Mouse (Mus musculus) left cerebral cortex, adult 2 months (tissue): ENCODE results near the gene Vwa2. TPM values are rescaled to one million over a fixed set of nuclear protein-coding genes. Genes with fewer than 3 reads are reported as not detected.
A peak's percentile ranks its signal among the peaks of the same experiment; 100 is the strongest.

Source experiments
- DNase-seq, 2 experiments: peaks; one replicate each; pipeline ENCODE4 v3.0.0; 2021 to 2022; ENCODE audit warnings: low spot score in 2 of 2, mixed read lengths in 1 of 2; ENCODE audit errors: extremely low spot score in 1 of 2
- H3K27ac ChIP-seq: fragments of 200-600 bp; 2 replicates; pipeline ENCODE4 v1.8.1; 2022
- H3K4me3 ChIP-seq: fragments of 200-600 bp; 2 replicates; pipeline ENCODE4 v1.8.1; 2022
- CTCF ChIP-seq: fragments of 200-600 bp; IDR thresholded peaks from 2 replicates; pipeline ENCODE4 v1.8.1; 2022; ENCODE audit warnings: antibody characterized with exemption, mild to moderate bottlenecking, moderate library complexity
- intact Hi-C: fragments of 180-260 bp; cut with DNase I; formaldehyde crosslinking; loops from one replicate; pipeline ENCODE4 v1.15.1; 2025
- long read RNA-seq, 2 experiments: library from polyadenylated mRNA; stranded (forward); transcript quantifications; one replicate each; pipeline ENCODE4 v2.0.0; 2021; ENCODE audit warnings: borderline mapping rate in 2 of 2
- total RNA-seq, 2 experiments: library from RNA; stranded (reverse); gene quantifications; 2 replicates each; pipeline ENCODE4 v1.2.3; 2021

Vwa2 gene
- total RNA-seq = not detected
- long read RNA-seq, experiment 1, full-length matches to known transcripts = 1 of 1 reads
- long read RNA-seq, experiment 1, partial matches to known transcripts = 0 of 1 reads
- long read RNA-seq, experiment 1, other reads (novel, unspliced or antisense) = 0 of 1 reads
- long read RNA-seq, experiment 2 = 0 reads

GRCm38 (mm10) chr19:56873816-56874600, at the start of gene Vwa2:
Gene Vwa2, plus strand, starts transcription at chr19:56874249.
- intact Hi-C loops = no loop called here
- Histone ChIP-seq H3K27ac (no peak within 1 kb of the TSS), H3K4me3 (peak within 1 kb of the TSS; percentile 41)
- no peak for TF ChIP-seq CTCF
- DNase-seq = peak; percentile 18 to 21

GRCm38 (mm10) chr19:56826047-56826631, 47.9 kb upstream of the Vwa2 start, which contains the start of gene Tdrd1:
Gene Tdrd1, plus strand, starts transcription at chr19:56826209.
- TF ChIP-seq CTCF = no peak; the same call in 1 of the 2 replicates
- DNase-seq = no peak
- no peak within 1 kb of the TSS for H3K27ac ChIP-seq
- no peak within 1 kb of the TSS for H3K4me3 ChIP-seq
- intact Hi-C loops = no loop called here

GRCm38 (mm10) chr19:56828305-56828704, 45.7 kb upstream of the Vwa2 start:
- Histone ChIP-seq H3K4me3 (no peak overlapping the region), H3K27ac (no peak overlapping the region)
- TF ChIP-seq CTCF = no peak
- intact Hi-C loops = no loop called here
- no peak for DNase-seq

- DNase-seq = no peak
- Histone ChIP-seq H3K4me3 (no peak overlapping the region), H3K27ac (no peak overlapping the region)
- no peak for TF ChIP-seq CTCF
- intact Hi-C loops = no loop called here
These were observed 44.8 kb upstream of the Vwa2 start for GRCm38 (mm10) chr19:56829267-56829666.

GRCm38 (mm10) chr19:56830163-56830562, 43.9 kb upstream of the Vwa2 start:
- no peak for TF ChIP-seq CTCF
- no peak for DNase-seq
- H3K27ac ChIP-seq = no peak overlapping the region
- intact Hi-C loops = no loop called here
- no peak overlapping the region for H3K4me3 ChIP-seq

- DNase-seq = no peak
- H3K27ac ChIP-seq = no peak overlapping the region
- no peak for TF ChIP-seq CTCF
- no peak overlapping the region for H3K4me3 ChIP-seq
- intact Hi-C loops = no loop called here
These were observed 38.7 kb upstream of the Vwa2 start for GRCm38 (mm10) chr19:56835340-56835739.

- intact Hi-C loops = no loop called here
- Histone ChIP-seq H3K27ac (no peak overlapping the region), H3K4me3 (no peak overlapping the region)
- no peak; the same call in 1 of the 2 replicates for TF ChIP-seq CTCF
- no peak for DNase-seq
These were observed 34.9 kb upstream of the Vwa2 start for GRCm38 (mm10) chr19:56838942-56839706.

GRCm38 (mm10) chr19:56842974-56843373, 31.1 kb upstream of the Vwa2 start:
- TF ChIP-seq CTCF = no peak
- H3K4me3 ChIP-seq = no peak overlapping the region
- intact Hi-C loops = no loop called here
- H3K27ac ChIP-seq = no peak overlapping the region
- no peak for DNase-seq

- H3K4me3 ChIP-seq = no peak overlapping the region
- DNase-seq = no peak
- no peak for TF ChIP-seq CTCF
- intact Hi-C loops = no loop called here
- no peak overlapping the region for H3K27ac ChIP-seq
These were observed 21.5 kb upstream of the Vwa2 start for GRCm38 (mm10) chr19:56852590-56852989.

- intact Hi-C loops = no loop called here
- no peak for TF ChIP-seq CTCF
- Histone ChIP-seq H3K27ac (no peak overlapping the region), H3K4me3 (no peak overlapping the region)
- DNase-seq = no peak
These were observed 17.6 kb upstream of the Vwa2 start for GRCm38 (mm10) chr19:56856455-56856854.

GRCm38 (mm10) chr19:56867701-56868100, 6.3 kb upstream of the Vwa2 start:
- intact Hi-C loops = no loop called here
- Histone ChIP-seq H3K4me3 (no peak overlapping the region), H3K27ac (no peak overlapping the region)
- no peak for DNase-seq
- TF ChIP-seq CTCF = no peak
